Mouse (Mus musculus) brain, embryonic 14.5 days (tissue): ENCODE results near the gene Lsm7. TPM values are rescaled to one million over a fixed set of nuclear protein-coding genes. Genes with fewer than 3 reads are reported as not detected.
A peak's percentile ranks its signal among the peaks of the same experiment; 100 is the strongest.

ENCODE experiments used
- DNase-seq: peaks from one replicate; pipeline ENCODE4 v3.0.0-alpha.2; 2011; ENCODE audit warnings: low read depth
- CTCF ChIP-seq: fragments of 200-500 bp; IDR thresholded peaks from 2 replicates; pipeline ENCODE4 v1.5.1; 2012; ENCODE audit warnings: inconsistent platforms, mild to moderate bottlenecking, moderate library complexity, borderline replicate concordance; ENCODE audit not compliant: insufficient read depth, insufficient read length; ENCODE audit errors: extremely low read depth
- POLR2A ChIP-seq: fragments of 200-500 bp; IDR thresholded peaks from 2 replicates; pipeline ENCODE4 v1.6.1; 2012; ENCODE audit warnings: mild to moderate bottlenecking, inconsistent platforms, borderline replicate concordance; ENCODE audit not compliant: poor library complexity, insufficient read depth, insufficient read length, severe bottlenecking; ENCODE audit errors: extremely low read depth
- polyA plus RNA-seq: library from polyadenylated mRNA; depleted of rRNA; stranded (reverse); fragments of >200 nt; gene quantifications from 2 replicates; pipeline ENCODE4 v1.2.3, GENCODE M21; 2012

Gene Lsm7
- polyA plus RNA-seq, 1 experiment, result 278 TPM

- DNase-seq, result peak; percentile 17
- no peak for TF ChIP-seq POLR2A
Observed at GRCm38 (mm10) chr10:80897861-80898510, 43.0 kb upstream of the Lsm7 start.

- no peak for TF ChIP-seq POLR2A
- no peak for TF ChIP-seq CTCF
- no peak for DNase-seq
Observed at GRCm38 (mm10) chr10:80896581-80897485, 41.8 kb upstream of the Lsm7 start.

- TF ChIP-seq POLR2A (no peak), CTCF (no peak)
- DNase-seq, result no peak
Observed at GRCm38 (mm10) chr10:80895697-80896096, 40.7 kb upstream of the Lsm7 start.

- TF ChIP-seq POLR2A, result no peak
- TF ChIP-seq CTCF, result no peak
Observed at GRCm38 (mm10) chr10:80895100-80895499, 40.1 kb upstream of the Lsm7 start.

GRCm38 (mm10) chr10:80887181-80887580 lies 32.2 kb upstream of the Lsm7 start:
- no peak for DNase-seq
- no peak for TF ChIP-seq POLR2A
- TF ChIP-seq CTCF, result no peak

More at GRCm38 (mm10) chr10:80895100-80895499, 40.1 kb upstream of the Lsm7 start:
- no peak for DNase-seq

- peak; percentile 72 for DNase-seq
- TF ChIP-seq CTCF, result peak; percentile 90
- no peak for TF ChIP-seq POLR2A
Observed at GRCm38 (mm10) chr10:80881301-80881700, 26.3 kb upstream of the Lsm7 start.

- no peak for TF ChIP-seq CTCF
- no peak for TF ChIP-seq POLR2A
Observed at GRCm38 (mm10) chr10:80880901-80881300, 25.9 kb upstream of the Lsm7 start.

GRCm38 (mm10) chr10:80880131-80880641 lies 25.2 kb upstream of the Lsm7 start:
- TF ChIP-seq POLR2A (no peak), CTCF (peak; percentile 84)
- peak; percentile 62 for DNase-seq

More at GRCm38 (mm10) chr10:80880901-80881300, 25.9 kb upstream of the Lsm7 start:
- DNase-seq, result no peak

- no peak for DNase-seq
- TF ChIP-seq CTCF (no peak), POLR2A (no peak)
Observed at GRCm38 (mm10) chr10:80876594-80876993, 21.6 kb upstream of the Lsm7 start.

- TF ChIP-seq CTCF, result peak; percentile 72; the same call in 1 of the 2 replicates
- TF ChIP-seq POLR2A, result no peak
- peak; percentile 70 for DNase-seq
Observed at GRCm38 (mm10) chr10:80876028-80876427, 21.0 kb upstream of the Lsm7 start.

GRCm38 (mm10) chr10:80874035-80874434 lies 19.0 kb upstream of the Lsm7 start:
- no peak for DNase-seq
- TF ChIP-seq CTCF (no peak), POLR2A (no peak)
